Mouse (Mus musculus) forebrain, embryonic 10.5 days (tissue): ENCODE measurements around the gene Thsd4. TPM values are rescaled to one million over a fixed set of nuclear protein-coding genes. Genes with fewer than 3 reads are reported as not detected.

Experiments used
- DNase-seq: peaks from one replicate; pipeline ENCODE4 v3.0.0-alpha.2; 2017; ENCODE audit warnings: low spot score; ENCODE audit errors: extremely low spot score
- H3K27ac ChIP-seq: fragments of 300-500 bp; sonication (generic); 2 replicates; pipeline ENCODE4 v1.5.1; 2016; ENCODE audit warnings: mild to moderate bottlenecking
- H3K27me3 ChIP-seq: fragments of 300-500 bp; sonication (generic); 2 replicates; pipeline ENCODE4 v1.6.1; 2016; ENCODE audit warnings: mild to moderate bottlenecking; ENCODE audit not compliant: poor library complexity, severe bottlenecking
- H3K36me3 ChIP-seq: fragments of 300-500 bp; sonication (generic); replicated peaks from 2 replicates; pipeline ENCODE4 v1.6.1; 2016; ENCODE audit warnings: mild to moderate bottlenecking, moderate library complexity
- H3K4me1 ChIP-seq: fragments of 300-500 bp; sonication (generic); 2 replicates; pipeline ENCODE4 v1.6.1; 2016
- H3K4me3 ChIP-seq: fragments of 300-500 bp; sonication (generic); 2 replicates; pipeline ENCODE4 v1.5.1; 2016; ENCODE audit warnings: mild to moderate bottlenecking, moderate library complexity
- H3K9me3 ChIP-seq: fragments of 300-500 bp; sonication (generic); 2 replicates; pipeline ENCODE4 v1.6.1; 2016; ENCODE audit warnings: mild to moderate bottlenecking, moderate library complexity
- WGBS: fragments of 180-500 bp; shearing (Covaris S2); methylation state at CpG from one replicate; pipeline ENCODE4 v1.1.7; 2016; 5-methylcytosine and 5-hydroxymethylcytosine counted together
- polyA plus RNA-seq: library from polyadenylated mRNA; unstranded; fragments of >200 nt; fragmentation: Nextera tagmentation; extraction: Ambion mirVana; gene quantifications from 2 replicates; pipeline ENCODE4 v1.2.1, GENCODE M21; 2016

Thsd4 gene
- polyA plus RNA-seq, 1 experiment from 2014 or later, result 3.8 TPM

DNA sequence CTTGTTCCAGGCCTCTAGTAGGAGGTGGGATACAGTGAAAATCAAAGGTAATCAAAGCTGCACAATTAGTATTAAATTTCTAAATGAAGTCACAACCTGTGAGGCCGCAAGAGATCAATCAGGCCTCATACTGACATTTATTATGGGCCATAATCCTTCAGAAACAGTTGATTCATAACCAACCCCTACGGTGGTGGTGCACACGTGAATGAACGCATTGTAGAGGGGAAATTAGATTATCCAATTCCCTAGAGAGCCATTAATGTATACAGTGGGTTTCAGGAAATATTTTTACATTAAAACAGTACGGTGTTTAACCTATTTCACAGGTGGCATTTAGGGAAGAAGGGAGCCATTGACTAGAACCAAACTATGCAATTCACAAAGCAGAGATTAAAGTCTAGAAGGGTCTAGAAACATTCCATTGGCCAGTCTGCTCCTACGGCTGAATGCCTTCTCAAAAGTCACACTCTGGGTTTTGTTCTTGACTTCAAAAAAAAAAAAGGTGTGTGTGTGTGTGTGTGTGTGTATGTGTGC, 406.1 kb downstream of the Thsd4 start:
- DNase-seq, result no peak
- H3K27ac ChIP-seq, result no peak overlapping the region
- H3K4me3 ChIP-seq, result no peak overlapping the region
- no peaks in the 10 kb centered on the region for H3K27me3 ChIP-seq
- WGBS, result 86% methylated on average over 6 of the region's 6 CpGs
- H3K9me3 ChIP-seq, result no peaks in the 10 kb centered on the region
- H3K4me1 ChIP-seq, result peaks cover 8% of the 10 kb centered on the region
- no peaks in the 10 kb centered on the region for H3K36me3 ChIP-seq

GRCm38 (mm10) chr9:60115306-60115705, 406.5 kb downstream of the Thsd4 start:
- H3K36me3 ChIP-seq, result no peaks in the 10 kb centered on the region
- H3K27ac ChIP-seq, result no peak overlapping the region
- DNase-seq, result no peak
- no peaks in the 10 kb centered on the region for H3K9me3 ChIP-seq
- no peak overlapping the region for H3K4me3 ChIP-seq
- no peaks in the 10 kb centered on the region for H3K27me3 ChIP-seq
- 89% methylated on average over 9 of the region's 9 CpGs for WGBS
- peaks cover 8% of the 10 kb centered on the region for H3K4me1 ChIP-seq

GRCm38 (mm10) chr9:60110200-60110599, 411.6 kb downstream of the Thsd4 start:
- 82% methylated on average over 5 of the region's 5 CpGs for WGBS
- Histone ChIP-seq H3K27ac (no peak overlapping the region), H3K36me3 (no peaks in the 10 kb centered on the region), H3K4me1 (no peaks in the 10 kb centered on the region; the same call in 1 of the 2 replicates), H3K9me3 (no peaks in the 10 kb centered on the region), H3K27me3 (no peaks in the 10 kb centered on the region), H3K4me3 (no peak overlapping the region)
- no peak for DNase-seq

- Histone ChIP-seq H3K27me3 (no peaks in the 10 kb centered on the region), H3K4me1 (peaks cover 8% of the 10 kb centered on the region; the same call in 1 of the 2 replicates), H3K27ac (no peak overlapping the region), H3K9me3 (no peaks in the 10 kb centered on the region), H3K4me3 (no peak overlapping the region), H3K36me3 (no peaks in the 10 kb centered on the region)
- WGBS, result 91% methylated on average over 6 of the region's 6 CpGs
- no peak for DNase-seq
Measured at GRCm38 (mm10) chr9:60106683-60107082, 415.2 kb downstream of the Thsd4 start.

DNA sequence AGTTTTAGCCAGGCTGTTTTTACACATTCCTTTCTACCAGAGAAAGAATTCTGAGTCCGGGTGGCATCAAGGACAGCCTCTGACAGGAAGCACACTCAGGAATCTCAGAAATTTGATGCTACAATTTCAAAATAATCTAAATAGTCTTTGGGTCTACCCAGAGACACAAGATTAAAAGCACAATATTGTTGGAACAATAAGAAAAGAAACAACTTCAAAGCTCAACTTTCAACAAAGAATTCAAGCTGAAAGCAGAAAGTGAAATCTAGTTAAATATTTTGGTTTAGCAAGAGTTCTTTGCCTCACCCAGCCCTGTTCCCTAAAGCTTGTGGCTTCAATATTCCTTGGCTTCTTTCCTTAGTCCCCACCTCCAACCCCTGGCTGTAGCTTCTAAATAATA, 415.7 kb downstream of the Thsd4 start:
- WGBS, result 53% methylated on average over 1 of the region's 1 CpGs
- H3K36me3 ChIP-seq, result no peaks in the 10 kb centered on the region
- no peaks in the 10 kb centered on the region for H3K9me3 ChIP-seq
- DNase-seq, result no peak
- no peak overlapping the region for H3K27ac ChIP-seq
- peaks cover 8% of the 10 kb centered on the region; the same call in 1 of the 2 replicates for H3K4me1 ChIP-seq
- H3K4me3 ChIP-seq, result no peak overlapping the region
- H3K27me3 ChIP-seq, result no peaks in the 10 kb centered on the region

DNA sequence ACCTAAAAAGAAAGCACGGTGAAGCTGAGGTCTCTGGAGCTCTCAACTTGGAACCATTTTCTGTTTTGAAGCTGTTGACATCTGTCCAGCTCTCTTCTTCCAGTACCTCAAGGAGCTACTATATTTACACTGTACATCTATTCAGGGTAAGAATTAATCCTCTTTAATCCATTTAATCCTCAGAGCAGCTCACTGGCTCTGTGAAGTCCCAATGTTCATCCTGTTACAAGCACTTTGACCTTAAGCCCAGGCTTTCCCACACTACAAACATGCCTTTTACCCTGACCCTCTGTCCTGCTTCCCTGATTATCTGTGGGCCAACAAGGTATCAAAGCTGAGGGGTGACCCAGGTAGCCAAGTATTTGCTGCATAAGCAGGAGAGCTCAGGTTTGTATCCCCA, 427.6 kb downstream of the Thsd4 start:
- peaks cover 33% of the 10 kb centered on the region for H3K4me1 ChIP-seq
- H3K36me3 ChIP-seq, result no peaks in the 10 kb centered on the region
- no peak for DNase-seq
- no peak overlapping the region for H3K4me3 ChIP-seq
- H3K9me3 ChIP-seq, result no peaks in the 10 kb centered on the region
- H3K27ac ChIP-seq, result no peak overlapping the region
- no peaks in the 10 kb centered on the region for H3K27me3 ChIP-seq
- WGBS, result 79% methylated on average over 1 of the region's 1 CpGs

GRCm38 (mm10) chr9:60092428-60092827, 429.4 kb downstream of the Thsd4 start:
- H3K27ac ChIP-seq, result no peak overlapping the region
- 57% methylated on average over 5 of the region's 5 CpGs for WGBS

GRCm38 (mm10) chr9:60089441-60089840, 432.4 kb downstream of the Thsd4 start:
- no peaks in the 10 kb centered on the region for H3K9me3 ChIP-seq
- DNase-seq, result no peak
- 92% methylated on average over 4 of the region's 4 CpGs for WGBS
- H3K36me3 ChIP-seq, result no peaks in the 10 kb centered on the region
- H3K4me1 ChIP-seq, result peaks cover 23% of the 10 kb centered on the region
- no peak overlapping the region for H3K4me3 ChIP-seq
- no peaks in the 10 kb centered on the region for H3K27me3 ChIP-seq
- no peak overlapping the region for H3K27ac ChIP-seq

More at GRCm38 (mm10) chr9:60092428-60092827, 429.4 kb downstream of the Thsd4 start:
- DNase-seq, result no peak
- Histone ChIP-seq H3K36me3 (no peaks in the 10 kb centered on the region), H3K4me3 (no peak overlapping the region), H3K4me1 (peaks cover 31% of the 10 kb centered on the region), H3K27me3 (no peaks in the 10 kb centered on the region), H3K9me3 (no peaks in the 10 kb centered on the region)

GRCm38 (mm10) chr9:60088101-60088500, 433.7 kb downstream of the Thsd4 start:
- no peak overlapping the region for H3K27ac ChIP-seq
- 45% methylated on average over 5 of the region's 5 CpGs for WGBS
- H3K4me1 ChIP-seq, result peaks cover 24% of the 10 kb centered on the region
- no peak overlapping the region for H3K4me3 ChIP-seq
- H3K27me3 ChIP-seq, result no peaks in the 10 kb centered on the region
- H3K9me3 ChIP-seq, result no peaks in the 10 kb centered on the region
- no peaks in the 10 kb centered on the region for H3K36me3 ChIP-seq
- DNase-seq, result peak; percentile 18

- H3K36me3 ChIP-seq, result no peaks in the 10 kb centered on the region
- H3K9me3 ChIP-seq, result no peaks in the 10 kb centered on the region
- H3K4me1 ChIP-seq, result peaks cover 18% of the 10 kb centered on the region
- no peak overlapping the region for H3K4me3 ChIP-seq
- peak; percentile 19 for DNase-seq
- peak overlapping the region; percentile 63; the same call in 1 of the 2 replicates for H3K27ac ChIP-seq
- H3K27me3 ChIP-seq, result peaks cover 30% of the 10 kb centered on the region
- 35% methylated on average over 5 of the region's 5 CpGs for WGBS
Measured at GRCm38 (mm10) chr9:60082107-60082581, 439.7 kb downstream of the Thsd4 start.

DNA sequence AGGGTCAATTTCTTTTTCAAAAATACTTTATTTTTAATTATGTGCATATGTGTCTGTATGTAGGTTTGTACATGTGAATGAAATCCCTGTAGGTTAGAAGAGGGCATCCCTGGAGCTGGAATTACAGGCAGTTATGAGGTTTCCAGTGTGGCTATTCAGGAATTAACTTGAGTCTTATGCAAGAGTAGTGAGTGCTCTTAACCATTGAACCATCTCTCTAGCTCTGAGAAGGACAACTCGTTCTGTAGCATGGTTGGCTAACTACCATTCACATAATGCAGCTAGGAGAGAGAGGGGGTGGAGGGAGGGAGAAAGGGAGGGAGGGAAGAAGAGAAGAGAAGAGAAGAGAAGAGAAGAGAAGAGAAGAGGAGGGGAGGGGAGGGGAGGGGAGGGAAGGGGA, 444.1 kb downstream of the Thsd4 start:
- H3K27me3 ChIP-seq, result peaks cover 51% of the 10 kb centered on the region
- H3K4me1 ChIP-seq, result peaks cover 29% of the 10 kb centered on the region
- no peak overlapping the region for H3K4me3 ChIP-seq
- no peak overlapping the region for H3K27ac ChIP-seq
- H3K36me3 ChIP-seq, result no peaks in the 10 kb centered on the region
- no peaks in the 10 kb centered on the region for H3K9me3 ChIP-seq
- no peak for DNase-seq
- 64% methylated on average over 1 of the region's 1 CpGs for WGBS

DNA sequence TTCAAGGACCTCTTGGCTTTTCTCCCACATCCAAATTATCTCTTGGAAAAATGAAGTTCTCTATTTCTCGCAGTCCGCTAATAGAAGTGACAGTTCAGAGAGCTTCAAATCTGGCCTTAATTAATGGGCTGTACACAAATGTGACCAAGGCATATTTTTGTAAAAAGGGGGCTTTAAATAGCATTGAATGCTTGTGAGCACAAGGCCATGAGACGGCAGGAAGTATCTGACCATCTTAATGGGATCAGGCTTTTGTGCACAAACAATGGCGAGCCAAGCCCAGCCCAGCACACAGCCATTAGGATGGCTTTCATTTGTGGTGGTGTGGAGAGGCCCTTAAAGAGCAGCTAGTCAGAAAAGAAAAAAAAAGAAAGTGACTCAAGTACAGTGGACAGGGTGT, 445.4 kb downstream of the Thsd4 start:
- Histone ChIP-seq H3K36me3 (no peaks in the 10 kb centered on the region), H3K27ac (no peak overlapping the region), H3K27me3 (peaks cover 51% of the 10 kb centered on the region), H3K4me1 (peaks cover 25% of the 10 kb centered on the region), H3K9me3 (no peaks in the 10 kb centered on the region), H3K4me3 (no peak overlapping the region)
- DNase-seq, result peak; percentile 28
- 33% methylated on average over 4 of the region's 4 CpGs for WGBS

DNA sequence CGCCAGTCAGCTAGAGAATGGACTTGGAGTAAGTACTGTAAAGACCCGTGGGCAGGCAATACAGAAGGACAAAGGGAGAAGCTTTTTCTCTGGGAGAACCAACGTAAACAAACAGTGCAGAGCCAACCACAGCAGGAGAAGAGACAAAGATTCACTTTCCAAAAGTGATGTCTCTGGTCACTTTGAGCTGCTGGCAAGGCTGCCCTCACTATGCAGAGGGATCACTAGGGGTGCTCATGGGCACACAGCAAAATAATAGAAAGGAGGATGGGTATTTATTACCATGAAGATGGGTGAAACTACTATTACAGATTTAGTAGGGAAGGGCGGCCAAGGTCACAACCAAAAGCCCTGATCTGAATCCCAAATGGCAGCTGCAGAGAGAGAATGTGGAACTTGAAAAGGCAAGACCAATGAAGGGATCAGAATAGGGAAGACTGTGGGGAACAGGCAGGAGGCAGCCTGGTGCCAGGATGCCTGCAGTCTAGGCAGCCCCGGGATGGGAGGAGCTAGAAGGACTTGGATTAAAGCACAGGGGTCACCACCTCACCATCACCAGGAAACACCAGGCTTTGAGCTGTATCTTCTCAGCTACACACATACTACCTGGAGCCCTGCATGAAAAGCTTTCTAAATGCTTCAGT, 450.1 kb downstream of the Thsd4 start:
- WGBS, result 56% methylated on average over 5 of the region's 5 CpGs
- H3K27ac ChIP-seq, result no peak overlapping the region
- peaks cover 20% of the 10 kb centered on the region for H3K4me1 ChIP-seq
- no peaks in the 10 kb centered on the region for H3K36me3 ChIP-seq
- peaks cover 18% of the 10 kb centered on the region; the same call in 1 of the 2 replicates for H3K27me3 ChIP-seq
- no peak overlapping the region for H3K4me3 ChIP-seq
- no peak for DNase-seq
- H3K9me3 ChIP-seq, result no peaks in the 10 kb centered on the region
